Mouse (Mus musculus): ENCODE results near the gene Iffo1.

DNA sequence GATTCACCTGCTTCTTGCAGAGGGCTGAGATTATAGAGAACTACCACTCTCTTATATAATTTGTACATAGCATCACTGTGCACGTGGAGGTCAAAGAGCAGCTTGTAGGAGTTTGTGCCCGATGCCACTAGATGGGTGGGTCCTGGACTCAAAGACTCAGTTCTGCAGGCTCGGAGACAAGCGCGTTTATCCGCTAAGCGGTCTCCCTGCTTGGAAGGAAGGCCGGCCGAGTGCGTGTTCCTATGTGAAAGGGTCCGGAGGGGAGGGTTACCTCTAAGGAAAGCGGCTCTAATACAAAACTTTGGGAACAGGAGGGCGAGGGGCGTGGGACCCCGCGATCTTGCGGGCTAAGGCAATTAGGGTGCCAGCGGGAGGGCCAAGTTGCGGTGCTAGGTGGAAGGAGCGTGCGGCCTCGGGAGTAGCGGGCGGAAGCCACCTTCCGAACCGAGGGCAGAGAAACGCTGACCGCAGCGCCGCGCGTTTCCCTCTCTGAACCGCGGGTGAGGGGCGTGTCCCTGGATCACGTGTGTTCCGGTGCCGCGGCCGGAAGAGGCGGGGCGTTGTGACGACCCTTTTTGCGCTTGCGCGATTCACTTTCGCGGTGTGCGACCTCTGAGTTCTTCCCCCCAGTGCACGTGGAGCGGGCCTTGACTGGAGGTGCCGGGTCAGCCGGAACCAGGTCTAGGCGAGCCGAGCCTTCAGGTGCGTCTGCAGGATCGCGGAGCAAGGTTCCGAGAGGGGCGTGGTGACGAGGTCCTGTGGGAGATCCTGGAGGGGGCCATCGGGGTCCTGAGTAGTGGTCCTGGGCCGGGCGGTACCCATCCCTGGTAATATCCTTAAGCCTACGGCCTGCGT lies 13.5 kb upstream of the Iffo1 start, which contains the start of gene Nop2:
- TF ChIP-seq CTCF (conservative IDR thresholded peaks at IDR 0.05; ENCODE audit: low read length) (no peak), NANOG (IDR thresholded peaks at IDR 0.05; ENCODE audit: borderline replicate concordance, low read length) (no peak), POU5F1 (IDR thresholded peaks at IDR 0.05; ENCODE audit: borderline replicate concordance, low read length) (no peak)

Data from E14TG2a.4 (cell line).